Mouse (Mus musculus) urinary bladder, postnatal 10 days (tissue): ENCODE results near the gene Kifc5b.
"Not testable (repeated sequence)": the region's sequence is repeated elsewhere in the genome, so short reads cannot be mapped to it uniquely, and the experiment has no call there.

Experiments used
- DNase-seq: peaks from one replicate; pipeline ENCODE4 v3.0.0; 2022; ENCODE audit warnings: low spot score

The Kifc5b gene

GRCm38 (mm10) chr17:26971247-26971905 is 54.5 kb downstream of the Kifc5b start:
- no peak for DNase-seq

GRCm38 (mm10) chr17:26972107-26972506 is 55.2 kb downstream of the Kifc5b start:
- no peak for DNase-seq

- DNase-seq: peak; percentile 88
Observed at GRCm38 (mm10) chr17:26972703-26973574, 56.0 kb downstream of the Kifc5b start, which contains the start of gene Zbtb9. TSS of gene Zbtb9 (plus strand) at chr17:26973167.

DNA sequence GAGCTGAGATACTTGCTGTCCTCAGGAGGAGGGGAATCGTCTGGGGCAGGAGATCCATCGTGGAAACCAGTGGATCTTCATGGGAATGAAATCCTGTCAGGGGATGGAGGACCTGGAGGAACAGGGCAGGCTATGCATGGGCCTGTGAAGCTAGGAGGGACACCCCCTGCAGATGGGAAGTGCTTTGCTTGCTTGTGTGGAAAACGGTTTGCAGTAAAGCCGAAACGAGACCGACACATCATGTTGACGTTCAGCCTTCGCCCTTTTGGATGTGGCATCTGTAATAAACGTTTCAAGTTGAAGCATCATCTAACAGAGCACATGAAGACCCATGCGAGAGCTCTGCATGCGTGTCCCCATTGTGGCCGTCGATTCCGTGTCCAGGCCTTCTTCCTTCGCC is 57.7 kb downstream of the Kifc5b start:
- no peak for DNase-seq

DNA sequence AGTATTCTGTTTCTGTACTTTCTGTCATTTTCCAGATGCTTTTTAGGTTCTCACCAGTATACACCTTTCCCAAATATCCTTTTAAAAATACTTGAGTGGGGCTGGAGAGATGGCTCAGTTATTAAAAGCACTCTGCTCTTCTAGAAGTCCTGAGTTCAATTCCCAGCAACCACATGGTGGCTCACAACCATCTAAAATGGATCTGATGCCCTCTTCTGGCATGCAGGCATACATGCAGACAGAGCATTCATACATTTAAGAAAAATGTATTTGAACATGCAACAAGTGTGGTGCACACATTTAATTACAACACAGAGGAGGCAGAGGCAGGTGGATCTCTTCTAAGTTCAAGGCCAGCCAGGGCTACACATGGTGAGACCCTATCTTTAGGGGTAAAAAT is 58.5 kb downstream of the Kifc5b start:
- no peak for DNase-seq

DNA sequence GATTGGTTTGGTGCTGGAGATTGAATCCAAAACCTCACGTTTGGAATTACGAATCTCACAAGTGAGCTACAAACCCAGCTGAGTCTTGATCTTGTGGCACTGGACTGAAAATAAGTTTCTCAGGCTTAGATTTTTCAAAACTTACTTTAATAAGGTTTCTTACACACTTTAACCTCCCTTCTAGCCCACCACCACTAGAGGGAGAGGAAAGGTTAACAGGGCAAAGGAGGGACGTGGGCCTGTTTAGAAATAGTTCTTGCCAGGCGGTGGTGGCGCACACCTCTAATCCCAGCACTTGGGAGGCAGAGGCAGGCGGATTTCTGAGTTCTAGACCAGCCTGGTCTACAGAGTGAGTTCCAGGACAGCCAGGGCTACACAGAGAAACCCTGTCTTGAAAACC is 60.5 kb downstream of the Kifc5b start:
- DNase-seq: not testable (repeated sequence)

GRCm38 (mm10) chr17:26979426-26979825 is 62.5 kb downstream of the Kifc5b start:
- DNase-seq: no peak

GRCm38 (mm10) chr17:26981050-26981449 is 64.2 kb downstream of the Kifc5b start:
- DNase-seq: no peak
